Mouse (Mus musculus) MEL (cell line): ENCODE measurements around the gene Lmod2.

ENCODE experiments used
- BHLHE40 ChIP-seq: IDR thresholded peaks from 2 replicates; pipeline ENCODE4 v1.6.1; 2012; ENCODE audit warnings: low read depth, mild to moderate bottlenecking, inconsistent platforms, low read length, improper control_type of control experiment, borderline replicate concordance
- CTCF ChIP-seq, 3 experiments: IDR thresholded peaks in 2 of 3; conservative IDR thresholded peaks in 1 of 3; 2 replicates each; pipeline ENCODE4 v1.5.1; 2011 to 2012; ENCODE audit warnings: low read length in 3 of 3, low read depth in 2 of 3, mild to moderate bottlenecking in 2 of 3, improper control_type of control experiment in 1 of 3, inconsistent platforms in 1 of 3, mixed read lengths in 1 of 3, moderate library complexity in 1 of 3; ENCODE audit not compliant: control insufficient read depth in 1 of 3, insufficient read depth in 1 of 3, poor library complexity in 1 of 3, severe bottlenecking in 1 of 3
- GATA1 ChIP-seq: IDR thresholded peaks from 2 replicates; pipeline ENCODE4 v1.6.1; 2011; ENCODE audit warnings: low read depth, low read length, improper control_type of control experiment
- POLR2A ChIP-seq, 2 experiments: IDR thresholded peaks; 2 replicates each; pipeline ENCODE4 v1.6.1; 2011 to 2012; ENCODE audit warnings: low read length in 2 of 2, mild to moderate bottlenecking in 2 of 2, control low read depth in 1 of 2, improper control_type of control experiment in 1 of 2, low read depth in 1 of 2, moderate library complexity in 1 of 2; ENCODE audit not compliant: control insufficient read depth in 1 of 2, insufficient read depth in 1 of 2, poor library complexity in 1 of 2
- TCF12 ChIP-seq: IDR thresholded peaks from 2 replicates; pipeline ENCODE4 v1.6.1; 2014; ENCODE audit warnings: low read depth, mild to moderate bottlenecking, inconsistent platforms, low read length, improper control_type of control experiment, moderate library complexity

- TF ChIP-seq CTCF (IDR thresholded peaks at IDR 0.05 in 2 of 3, conservative IDR thresholded peaks at IDR 0.05 in 1 of 3; ENCODE audit: control insufficient read depth in 1 of 3, insufficient read depth in 1 of 3, low read depth in 2 of 3, low read length in 3 of 3, poor library complexity in 1 of 3, severe bottlenecking in 1 of 3) (no peak), TCF12 (no peak), GATA1 (no peak), POLR2A (IDR thresholded peaks at IDR 0.05; ENCODE audit: control insufficient read depth in 1 of 2, insufficient read depth in 1 of 2, low read depth in 1 of 2, low read length in 2 of 2, poor library complexity in 1 of 2) (no peak), BHLHE40 (no peak)
Observed at GRCm38 (mm10) chr6:24554427-24555086, 43.0 kb upstream of the Lmod2 start.
